Mouse (Mus musculus): ENCODE measurements around the gene Mnt. TPM values are rescaled to one million over a fixed set of nuclear protein-coding genes. Genes with fewer than 3 reads are reported as not detected.

Gene Mnt
- polyA plus RNA-seq, 1 experiment from 2014 or later = 5.3 TPM

- peak overlapping the region; percentile 90 for H3K4me2 ChIP-seq (replicated peaks)
- peak overlapping the region; percentile 69; the same call in 1 of the 2 replicates for H3K9ac ChIP-seq
- H3K36me3 ChIP-seq = 0 out of 2 replicates have a peak, but pooled peaks cover 2% of the 10 kb centered on the region
- ATAC-seq (ENCODE audit: low FRiP score, low read depth) = no peak
- peaks cover under 1% of the 10 kb centered on the region; the same call in 1 of the 2 replicates for H3K27me3 ChIP-seq
- 0 out of 2 replicates have a peak overlapping the region, but pooled peaks have one; percentile 98 for H3K4me3 ChIP-seq
- WGBS = 72% methylated on average over 8 of the region's 8 CpGs
- H3K9me3 ChIP-seq = no peaks in the 10 kb centered on the region
- peaks cover 53% of the 10 kb centered on the region for H3K4me1 ChIP-seq
- H3K27ac ChIP-seq = peak overlapping the region; percentile 22
Measured at GRCm38 (mm10) chr11:74833536-74834358, 3.0 kb downstream of the Mnt start.

- WGBS = 60% methylated on average over 1 of the region's 1 CpGs
- H3K4me1 ChIP-seq = peaks cover 53% of the 10 kb centered on the region
- ATAC-seq (ENCODE audit: low FRiP score, low read depth) = no peak
- 0 out of 2 replicates have a peak, but pooled peaks cover 2% of the 10 kb centered on the region for H3K36me3 ChIP-seq
- no peaks in the 10 kb centered on the region for H3K27me3 ChIP-seq
- H3K27ac ChIP-seq = peak overlapping the region; percentile 22
- H3K4me3 ChIP-seq = no peak overlapping the region
- H3K9me3 ChIP-seq = no peaks in the 10 kb centered on the region
- peak overlapping the region; percentile 43; the same call in 1 of the 2 replicates for H3K9ac ChIP-seq
- H3K4me2 ChIP-seq (replicated peaks) = peak overlapping the region; percentile 90; the same call in 1 of the 2 replicates
Measured at GRCm38 (mm10) chr11:74834359-74834638, 3.6 kb downstream of the Mnt start.

- Histone ChIP-seq H3K4me2 (replicated peaks) (no peak overlapping the region), H3K27me3 (no peaks in the 10 kb centered on the region), H3K9me3 (no peaks in the 10 kb centered on the region), H3K4me3 (no peak overlapping the region), H3K36me3 (peaks cover 4% of the 10 kb centered on the region; the same call in 1 of the 2 replicates), H3K4me1 (peaks cover 50% of the 10 kb centered on the region), H3K9ac (no peak overlapping the region), H3K27ac (peak overlapping the region; percentile 22)
- 54% methylated on average over 5 of the region's 5 CpGs for WGBS
- no peak for ATAC-seq (ENCODE audit: low FRiP score, low read depth)
Measured at GRCm38 (mm10) chr11:74834650-74835277, 4.0 kb downstream of the Mnt start.

GRCm38 (mm10) chr11:74835593-74836224, 5.0 kb downstream of the Mnt start:
- WGBS = 92% methylated on average over 6 of the region's 6 CpGs
- H3K9ac ChIP-seq = 0 out of 2 replicates have a peak overlapping the region, but pooled peaks have one; percentile 19
- ATAC-seq (ENCODE audit: low FRiP score, low read depth) = no peak
- no peaks in the 10 kb centered on the region for H3K27me3 ChIP-seq
- no peak overlapping the region for H3K27ac ChIP-seq
- H3K4me3 ChIP-seq = no peak overlapping the region
- no peak overlapping the region for H3K4me2 ChIP-seq (replicated peaks)
- peaks cover 14% of the 10 kb centered on the region for H3K36me3 ChIP-seq
- H3K9me3 ChIP-seq = no peaks in the 10 kb centered on the region
- peaks cover 50% of the 10 kb centered on the region for H3K4me1 ChIP-seq

GRCm38 (mm10) chr11:74836225-74837055, 5.7 kb downstream of the Mnt start:
- no peaks in the 10 kb centered on the region for H3K27me3 ChIP-seq
- 0 out of 2 replicates have a peak overlapping the region, but pooled peaks have one; percentile 15 for H3K27ac ChIP-seq
- no peak overlapping the region for H3K9ac ChIP-seq
- ATAC-seq (ENCODE audit: low FRiP score, low read depth) = no peak
- peaks cover 50% of the 10 kb centered on the region for H3K4me1 ChIP-seq
- H3K4me2 ChIP-seq (replicated peaks) = peak overlapping the region; percentile 87; the same call in 1 of the 2 replicates
- H3K9me3 ChIP-seq = no peaks in the 10 kb centered on the region
- H3K4me3 ChIP-seq = no peak overlapping the region
- WGBS = 91% methylated on average over 22 of the region's 22 CpGs
- H3K36me3 ChIP-seq = peaks cover 20% of the 10 kb centered on the region

- peak overlapping the region; percentile 92; the same call in 1 of the 2 replicates for H3K27ac ChIP-seq
- H3K9me3 ChIP-seq = no peaks in the 10 kb centered on the region
- peaks cover 50% of the 10 kb centered on the region for H3K4me1 ChIP-seq
- peak overlapping the region; percentile 87 for H3K4me2 ChIP-seq (replicated peaks)
- H3K36me3 ChIP-seq = peaks cover 28% of the 10 kb centered on the region
- WGBS = 41% methylated on average over 16 of the region's 16 CpGs
- H3K27me3 ChIP-seq = no peaks in the 10 kb centered on the region
- peak overlapping the region; percentile 55 for H3K4me3 ChIP-seq
- H3K9ac ChIP-seq = 0 out of 2 replicates have a peak overlapping the region, but pooled peaks have one; percentile 5
- no peak for ATAC-seq (ENCODE audit: low FRiP score, low read depth)
Measured at GRCm38 (mm10) chr11:74837056-74837693, 6.5 kb downstream of the Mnt start.

- peaks cover 46% of the 10 kb centered on the region for H3K4me1 ChIP-seq
- H3K9me3 ChIP-seq = no peaks in the 10 kb centered on the region
- under 1% methylated on average over 52 of the region's 54 CpGs for WGBS
- peak overlapping the region; percentile 87 for H3K4me2 ChIP-seq (replicated peaks)
- peak overlapping the region; percentile 92 for H3K27ac ChIP-seq
- peak overlapping the region; percentile 55 for H3K4me3 ChIP-seq
- H3K9ac ChIP-seq = peak overlapping the region; percentile 66
- ATAC-seq (ENCODE audit: low FRiP score, low read depth) = peak; percentile 78
- peaks cover 34% of the 10 kb centered on the region for H3K36me3 ChIP-seq
- no peaks in the 10 kb centered on the region for H3K27me3 ChIP-seq
Measured at GRCm38 (mm10) chr11:74837694-74838431, 7.1 kb downstream of the Mnt start.

GRCm38 (mm10) chr11:74838441-74838840, 7.7 kb downstream of the Mnt start:
- peak; percentile 70 for ATAC-seq (ENCODE audit: low FRiP score, low read depth)
- Histone ChIP-seq H3K27me3 (no peaks in the 10 kb centered on the region), H3K27ac (peak overlapping the region; percentile 92), H3K4me2 (replicated peaks) (peak overlapping the region; percentile 87), H3K36me3 (peaks cover 40% of the 10 kb centered on the region), H3K9me3 (no peaks in the 10 kb centered on the region), H3K9ac (peak overlapping the region; percentile 66), H3K4me3 (peak overlapping the region; percentile 55), H3K4me1 (peaks cover 46% of the 10 kb centered on the region)
- under 1% methylated on average over 31 of the region's 35 CpGs for WGBS

- Histone ChIP-seq H3K9ac (no peak overlapping the region), H3K4me2 (replicated peaks) (peak overlapping the region; percentile 87), H3K27ac (peak overlapping the region; percentile 92), H3K27me3 (no peaks in the 10 kb centered on the region), H3K4me3 (peak overlapping the region; percentile 55), H3K4me1 (peaks cover 41% of the 10 kb centered on the region), H3K36me3 (peaks cover 46% of the 10 kb centered on the region), H3K9me3 (no peaks in the 10 kb centered on the region)
- 48% methylated on average over 6 of the region's 6 CpGs for WGBS
- no peak for ATAC-seq (ENCODE audit: low FRiP score, low read depth)
Measured at GRCm38 (mm10) chr11:74838971-74839370, 8.3 kb downstream of the Mnt start.

GRCm38 (mm10) chr11:74839860-74840715, 9.4 kb downstream of the Mnt start:
- H3K27ac ChIP-seq = no peak overlapping the region
- WGBS = 96% methylated on average over 19 of the region's 19 CpGs
- no peaks in the 10 kb centered on the region for H3K27me3 ChIP-seq
- no peak for ATAC-seq (ENCODE audit: low FRiP score, low read depth)
- H3K4me1 ChIP-seq = peaks cover 29% of the 10 kb centered on the region
- H3K4me2 ChIP-seq (replicated peaks) = no peak overlapping the region
- no peaks in the 10 kb centered on the region for H3K9me3 ChIP-seq
- H3K36me3 ChIP-seq = peaks cover 57% of the 10 kb centered on the region
- no peak overlapping the region for H3K4me3 ChIP-seq
- no peak overlapping the region for H3K9ac ChIP-seq
